Mouse (Mus musculus): Measurements from ENCODE around the gene E130311K13Rik. TPM values are rescaled to one million over a fixed set of nuclear protein-coding genes. Genes with fewer than 3 reads are reported as not detected.

Gene E130311K13Rik
- polyA plus RNA-seq, 1 experiment from 2014 or later, result 4.8 TPM

DNA sequence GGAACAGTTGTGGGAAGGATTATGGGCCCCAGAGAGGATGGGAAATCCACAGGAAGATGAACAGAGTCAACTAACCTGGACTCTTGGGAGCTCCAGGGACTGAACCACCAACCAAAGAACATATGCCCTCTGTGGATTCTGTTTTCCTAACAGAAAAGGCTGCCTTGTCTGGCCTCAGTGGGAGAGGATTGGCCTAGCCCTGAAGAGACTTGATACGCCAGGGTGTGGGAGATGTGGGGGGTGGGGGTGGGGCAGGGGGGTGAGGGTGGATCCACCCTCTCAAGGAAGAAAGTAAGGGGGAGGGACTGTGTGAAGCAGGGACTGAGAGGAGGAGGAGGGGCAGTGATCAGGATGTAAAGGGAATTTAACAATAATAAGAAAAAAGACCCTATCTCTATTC, 56.5 kb downstream of the E130311K13Rik start:
- ATAC-seq (replicated peaks; ENCODE audit: insufficient number of reproducible peaks, low FRiP score, low TSS enrichment), result no peak
- Histone ChIP-seq H3K36me3 (ENCODE audit: control insufficient read depth, insufficient read depth, low read length) (no peaks in the 10 kb centered on the region), H3K9me3 (replicated peaks; ENCODE audit: control insufficient read depth, low read length) (no peaks in the 10 kb centered on the region), H3K4me2 (no peak overlapping the region), H3K27me3 (ENCODE audit: control insufficient read depth, insufficient read depth, low read length) (no peaks in the 10 kb centered on the region), H3K27ac (ENCODE audit: low read depth, low read length) (no peak overlapping the region), H3K9ac (ENCODE audit: low read depth, low read length) (no peak overlapping the region), H3K4me1 (ENCODE audit: control insufficient read depth, insufficient read depth, low read length) (no peaks in the 10 kb centered on the region), H3K4me3 (ENCODE audit: low read depth, low read length) (no peak overlapping the region)
- 8% methylated on average over 1 of the region's 1 CpGs for WGBS (ENCODE audit: insufficient replicate concordance)

DNA sequence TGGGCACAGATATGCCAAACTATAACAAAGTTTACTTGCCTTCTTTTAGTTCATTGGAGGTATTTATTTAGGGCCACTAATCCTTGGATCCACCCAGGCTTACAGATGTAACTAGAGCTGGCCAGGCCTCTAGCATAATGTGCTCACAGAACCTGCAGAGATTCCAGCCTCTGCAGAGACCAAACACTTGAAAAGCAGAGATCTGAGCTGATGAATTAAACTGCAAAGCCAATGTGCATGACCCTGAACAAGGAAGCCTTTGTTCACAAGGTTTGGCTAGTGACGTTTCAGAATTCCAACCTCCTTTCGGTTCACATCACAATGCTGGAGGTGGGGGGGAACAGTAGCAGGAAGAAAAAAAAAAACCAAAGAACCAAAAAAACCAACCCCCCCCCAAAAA, 58.0 kb downstream of the E130311K13Rik start:
- Histone ChIP-seq H3K9ac (ENCODE audit: low read depth, low read length) (no peak overlapping the region), H3K4me2 (no peak overlapping the region), H3K27me3 (ENCODE audit: control insufficient read depth, insufficient read depth, low read length) (no peaks in the 10 kb centered on the region), H3K27ac (ENCODE audit: low read depth, low read length) (no peak overlapping the region), H3K36me3 (ENCODE audit: control insufficient read depth, insufficient read depth, low read length) (no peaks in the 10 kb centered on the region), H3K9me3 (replicated peaks; ENCODE audit: control insufficient read depth, low read length) (no peaks in the 10 kb centered on the region), H3K4me3 (ENCODE audit: low read depth, low read length) (no peak overlapping the region), H3K4me1 (ENCODE audit: control insufficient read depth, insufficient read depth, low read length) (no peaks in the 10 kb centered on the region)
- 42% methylated on average over 2 of the region's 2 CpGs for WGBS (ENCODE audit: insufficient replicate concordance)
- ATAC-seq (replicated peaks; ENCODE audit: insufficient number of reproducible peaks, low FRiP score, low TSS enrichment), result no peak

DNA sequence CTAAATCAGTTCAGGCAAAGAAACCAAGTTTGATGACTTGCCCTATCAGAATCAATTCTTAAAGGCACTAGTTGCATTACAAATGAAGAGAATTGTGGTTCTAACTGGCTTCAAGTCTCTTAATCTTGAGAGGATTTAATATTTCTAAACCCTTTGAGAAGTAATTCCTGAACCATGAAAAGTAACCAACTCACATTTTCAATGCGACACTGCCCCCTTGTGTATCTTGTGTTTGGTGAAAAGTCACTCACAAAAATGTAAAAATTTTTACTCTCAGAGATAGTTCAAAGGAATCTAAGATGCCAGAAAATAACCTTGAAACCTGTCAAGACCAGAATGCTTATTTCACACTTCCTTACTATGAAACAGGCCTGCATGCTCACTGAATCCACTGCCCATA, 61.0 kb downstream of the E130311K13Rik start:
- Histone ChIP-seq H3K36me3 (ENCODE audit: control insufficient read depth, insufficient read depth, low read length) (no peaks in the 10 kb centered on the region), H3K4me2 (no peak overlapping the region), H3K4me1 (ENCODE audit: control insufficient read depth, insufficient read depth, low read length) (no peaks in the 10 kb centered on the region), H3K9ac (ENCODE audit: low read depth, low read length) (no peak overlapping the region), H3K27me3 (ENCODE audit: control insufficient read depth, insufficient read depth, low read length) (no peaks in the 10 kb centered on the region), H3K4me3 (ENCODE audit: low read depth, low read length) (no peak overlapping the region), H3K27ac (ENCODE audit: low read depth, low read length) (no peak overlapping the region), H3K9me3 (replicated peaks; ENCODE audit: control insufficient read depth, low read length) (no peaks in the 10 kb centered on the region)
- ATAC-seq (replicated peaks; ENCODE audit: insufficient number of reproducible peaks, low FRiP score, low TSS enrichment), result no peak
- 52% methylated on average over 1 of the region's 1 CpGs for WGBS (ENCODE audit: insufficient replicate concordance)

DNA sequence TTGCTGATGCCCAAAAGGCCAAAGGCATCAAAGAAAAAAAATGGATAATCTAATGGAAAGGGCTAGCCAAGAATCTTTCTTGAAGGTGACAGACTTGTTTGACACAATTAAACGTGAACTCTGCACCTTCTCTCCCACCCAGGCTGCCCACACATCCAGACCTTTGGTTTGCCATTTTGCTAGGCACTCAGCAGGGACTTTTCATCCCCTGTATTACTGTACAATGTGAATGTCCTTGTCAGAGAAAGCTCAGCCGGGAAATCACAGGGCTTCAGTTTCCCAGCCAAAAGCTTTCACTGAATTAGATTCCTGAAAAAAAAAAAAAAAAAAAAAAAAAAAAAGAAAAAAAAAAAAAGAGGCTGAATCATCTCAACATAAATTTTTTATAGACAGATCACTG, 64.2 kb downstream of the E130311K13Rik start:
- Histone ChIP-seq H3K4me1 (ENCODE audit: control insufficient read depth, insufficient read depth, low read length) (no peaks in the 10 kb centered on the region), H3K9me3 (replicated peaks; ENCODE audit: control insufficient read depth, low read length) (no peaks in the 10 kb centered on the region), H3K4me2 (no peak overlapping the region), H3K27ac (ENCODE audit: low read depth, low read length) (no peak overlapping the region), H3K9ac (ENCODE audit: low read depth, low read length) (no peak overlapping the region), H3K4me3 (ENCODE audit: low read depth, low read length) (no peak overlapping the region), H3K36me3 (ENCODE audit: control insufficient read depth, insufficient read depth, low read length) (no peaks in the 10 kb centered on the region), H3K27me3 (ENCODE audit: control insufficient read depth, insufficient read depth, low read length) (no peaks in the 10 kb centered on the region)
- 61% methylated on average over 2 of the region's 2 CpGs for WGBS (ENCODE audit: insufficient replicate concordance)
- ATAC-seq (replicated peaks; ENCODE audit: insufficient number of reproducible peaks, low FRiP score, low TSS enrichment), result no peak

Other genes with a start within 250 kb of the E130311K13Rik start
- gene Plch1, start 30.0 kb downstream of the E130311K13Rik start, polyA plus RNA-seq (2014; fragmentation: Nextera tagmentation; extraction: Ambion mirVana), result 0.90 and 0.99 TPM in 2 replicates
- 10.2 and 10.4 TPM in 2 replicates for gene Slc33a1, start 35.3 kb upstream of the E130311K13Rik start, polyA plus RNA-seq (2014; fragmentation: Nextera tagmentation; extraction: Ambion mirVana)
- gene Gmps, start 46.6 kb upstream of the E130311K13Rik start, polyA plus RNA-seq (2014; fragmentation: Nextera tagmentation; extraction: Ambion mirVana), result 45.8 and 48.7 TPM in 2 replicates
- gene Vmn2r1, start 152.1 kb upstream of the E130311K13Rik start, polyA plus RNA-seq (2014; fragmentation: Nextera tagmentation; extraction: Ambion mirVana), result 0.06 TPM in 1 of 2 replicates, not detected in the other
- gene Vmn2r2, start 212.5 kb upstream of the E130311K13Rik start, polyA plus RNA-seq (2014; fragmentation: Nextera tagmentation; extraction: Ambion mirVana), result not detected in 2 replicates

Measured in heart, embryonic 11.5 days (tissue).